Mouse (Mus musculus) cerebellum, postnatal 10 days (tissue): ENCODE data around the gene Pex5.
A peak's percentile ranks its signal among the peaks of the same experiment; 100 is the strongest.
"Not testable (repeated sequence)": the region's sequence is repeated elsewhere in the genome, so short reads cannot be mapped to it uniquely, and the experiment has no call there.

Experiments used
- DNase-seq, 2 experiments: peaks; one replicate each; pipeline ENCODE4 v3.0.0; 2021; ENCODE audit warnings: mixed read lengths in 2 of 2

Gene Pex5

DNA sequence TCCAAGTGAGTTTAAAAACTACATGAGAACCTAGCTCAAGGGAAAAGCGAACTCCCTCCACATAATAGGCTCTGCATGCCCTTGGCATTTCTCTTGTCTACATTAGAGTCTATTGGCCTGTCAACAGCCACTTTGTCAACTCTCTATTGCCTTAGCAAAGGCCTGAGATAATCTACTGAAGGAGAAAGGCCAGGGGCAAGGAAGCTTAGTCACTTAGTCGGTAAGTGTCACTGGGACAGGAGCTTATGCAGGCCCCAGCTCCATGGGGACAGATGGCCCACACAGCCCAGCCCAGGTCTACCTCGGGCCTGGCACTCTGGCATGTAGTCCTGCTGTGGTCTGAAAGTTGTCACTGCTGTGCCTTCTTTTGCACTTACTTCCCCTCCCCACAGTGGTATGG, 11.7 kb upstream of the Pex5 start:
- DNase-seq: no peak

DNA sequence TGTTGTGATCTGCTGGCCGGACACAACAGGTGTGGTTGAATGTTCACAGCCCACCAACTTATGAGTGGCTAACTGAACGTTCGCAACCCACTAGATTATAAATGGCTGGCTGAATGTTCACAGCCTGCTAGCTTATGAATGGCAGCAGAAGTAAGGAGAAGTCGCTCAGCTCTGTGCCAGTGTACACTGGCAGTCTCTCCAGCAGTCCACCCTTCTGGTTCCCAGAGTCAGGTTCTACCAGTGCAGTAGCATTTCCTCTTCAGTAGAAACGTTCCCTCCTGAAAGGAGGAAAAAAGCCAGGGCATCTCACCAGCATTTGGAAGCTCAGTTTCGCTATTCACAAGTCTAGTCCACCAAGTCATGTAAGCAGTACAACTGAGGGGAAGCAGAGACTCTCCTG, 10.7 kb upstream of the Pex5 start:
- no peak for DNase-seq

DNA sequence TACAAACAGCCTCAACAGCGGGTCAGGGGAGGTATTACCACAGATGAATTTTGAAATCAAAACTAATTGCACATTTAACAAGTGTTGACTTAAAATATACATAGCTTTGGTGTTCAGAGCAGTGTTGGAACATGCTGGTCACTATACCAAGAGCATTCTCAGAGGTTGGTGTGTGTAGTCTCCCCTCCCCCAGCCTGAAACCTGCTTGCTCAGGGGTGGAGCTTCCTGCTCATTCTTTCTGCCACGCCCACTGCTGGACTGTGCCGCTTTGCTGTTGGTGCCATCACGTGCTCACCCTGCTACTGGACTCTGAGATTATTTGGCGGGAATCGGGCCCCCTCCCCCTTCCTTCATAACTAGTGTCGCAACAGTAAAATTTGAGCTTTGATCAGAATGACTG, 10.2 kb upstream of the Pex5 start:
- not testable (repeated sequence) for DNase-seq

DNA sequence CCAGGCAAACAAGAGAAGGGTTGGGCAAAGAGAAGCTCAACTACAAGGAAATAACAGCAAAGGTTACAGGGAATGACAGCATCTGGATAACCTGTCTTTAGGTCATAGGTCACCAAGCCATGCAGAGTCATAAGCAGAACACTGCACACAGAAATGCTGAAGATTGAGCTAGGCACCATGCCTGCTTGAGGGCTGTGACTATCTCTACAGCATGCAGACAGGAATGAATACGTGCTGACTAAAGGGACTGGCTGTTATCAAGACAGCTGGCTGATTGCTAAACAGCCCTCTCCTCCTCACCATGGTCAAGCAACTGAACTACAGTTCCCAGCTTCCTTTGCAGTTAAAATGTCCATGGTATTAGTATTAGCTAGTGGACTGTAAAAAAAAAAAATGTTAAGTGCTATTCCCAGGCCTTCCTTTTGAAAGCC, 9.2 kb upstream of the Pex5 start:
- no peak for DNase-seq

- no peak for DNase-seq
These were observed 3.8 kb upstream of the Pex5 start for GRCm38 (mm10) chr6:124418686-124419085.

DNA sequence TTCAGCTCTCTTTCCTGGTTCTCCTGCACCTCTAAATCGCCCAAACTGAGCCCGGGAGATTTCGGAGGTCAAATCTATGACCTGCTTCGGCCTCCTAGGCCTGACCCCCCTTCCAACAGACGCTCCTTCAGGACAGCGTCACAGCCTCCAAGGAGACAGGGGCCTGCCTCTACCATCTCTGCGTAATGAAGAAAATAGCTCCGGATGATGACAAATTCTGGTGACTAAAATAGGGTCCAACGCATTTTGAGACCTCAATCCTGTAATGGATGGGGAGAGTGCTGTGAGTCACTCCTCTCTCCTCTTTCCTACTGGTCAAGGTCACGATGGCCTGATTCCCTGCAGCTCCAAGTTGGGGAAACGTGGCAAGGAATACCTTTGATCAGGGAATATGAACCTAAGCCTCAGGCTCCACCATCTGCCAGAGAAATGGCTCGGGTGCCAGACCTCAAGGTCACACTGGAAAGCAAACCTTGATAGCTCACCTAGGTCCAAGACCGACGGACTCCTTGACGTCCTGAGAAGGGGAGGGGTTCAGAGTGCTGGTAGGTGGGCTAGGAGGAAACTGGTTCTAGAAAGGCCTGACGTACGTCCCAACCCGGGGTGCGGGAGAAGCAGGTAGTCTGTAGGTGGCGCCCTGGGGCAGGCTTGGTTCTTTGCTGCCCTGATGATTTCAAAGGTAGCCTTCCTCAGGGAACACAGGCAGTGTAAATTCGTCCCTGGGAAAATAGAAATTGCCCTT, 651 bp upstream of the Pex5 start:
- peak; percentile 91 to 95 for DNase-seq

GRCm38 (mm10) chr6:124414150-124414926, 529 bp downstream of the Pex5 start:
- peak; percentile 76 to 81 for DNase-seq

GRCm38 (mm10) chr6:124413770-124414149, 1.1 kb downstream of the Pex5 start:
- no peak for DNase-seq

DNA sequence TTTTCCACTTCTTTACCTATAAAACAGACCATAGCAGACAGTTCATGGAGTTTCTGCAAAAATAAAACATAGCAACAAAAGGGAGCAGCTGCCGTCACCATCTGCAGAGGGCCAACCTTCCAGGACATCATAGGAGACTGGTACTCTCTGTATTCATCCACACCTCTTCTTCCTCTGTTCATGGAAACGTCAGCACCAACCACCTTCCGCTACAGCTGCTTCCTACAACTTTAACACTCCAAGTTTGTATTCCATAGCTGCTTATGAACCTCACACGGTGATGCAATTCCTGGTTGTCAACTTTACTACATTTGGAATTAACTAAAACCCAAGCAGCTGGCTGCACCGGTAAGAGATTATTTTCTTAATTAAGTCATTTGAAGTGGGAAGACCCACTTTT, 6.5 kb downstream of the Pex5 start:
- DNase-seq: no peak

GRCm38 (mm10) chr6:124407180-124407579, 7.7 kb downstream of the Pex5 start:
- no peak for DNase-seq

DNA sequence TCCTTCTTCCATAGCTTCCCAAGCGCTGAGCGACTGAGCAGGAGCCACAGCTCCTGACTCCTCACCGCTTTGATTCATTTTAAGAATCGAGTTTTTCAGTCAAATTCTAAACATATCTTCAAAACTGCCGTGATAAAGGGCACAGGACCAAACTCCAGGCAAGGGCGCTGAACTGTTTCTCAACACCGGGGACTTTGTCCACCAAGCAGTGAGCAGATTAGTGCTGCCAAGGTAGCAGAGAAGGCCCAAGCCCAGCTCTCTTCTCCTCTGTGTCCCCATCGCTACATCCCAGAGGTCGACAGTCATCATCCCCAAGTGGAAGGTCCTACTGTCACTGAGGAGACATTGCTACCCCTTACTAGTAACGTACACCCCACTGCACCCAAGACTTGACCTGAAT, 8.5 kb downstream of the Pex5 start:
- no peak for DNase-seq

DNA sequence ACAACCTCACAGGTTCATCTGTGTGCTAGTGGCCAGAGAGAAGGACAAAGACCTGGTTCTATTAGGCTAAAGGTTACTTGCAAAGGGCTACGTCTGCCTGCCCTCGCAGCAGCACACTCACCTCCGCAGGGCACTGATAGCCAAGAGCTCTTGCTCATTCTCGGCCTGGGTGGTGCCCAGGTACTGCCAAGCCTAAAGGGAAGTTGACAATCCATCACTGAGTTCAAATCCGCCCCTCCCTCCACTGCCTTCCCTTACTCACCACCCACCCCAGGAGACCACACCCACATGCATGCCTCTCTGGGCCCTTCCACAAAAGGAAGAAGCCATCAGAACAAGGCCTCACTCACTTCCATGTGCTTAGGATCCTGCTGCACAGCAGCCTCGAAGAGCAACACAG, 15.1 kb downstream of the Pex5 start:
- no peak for DNase-seq

DNA sequence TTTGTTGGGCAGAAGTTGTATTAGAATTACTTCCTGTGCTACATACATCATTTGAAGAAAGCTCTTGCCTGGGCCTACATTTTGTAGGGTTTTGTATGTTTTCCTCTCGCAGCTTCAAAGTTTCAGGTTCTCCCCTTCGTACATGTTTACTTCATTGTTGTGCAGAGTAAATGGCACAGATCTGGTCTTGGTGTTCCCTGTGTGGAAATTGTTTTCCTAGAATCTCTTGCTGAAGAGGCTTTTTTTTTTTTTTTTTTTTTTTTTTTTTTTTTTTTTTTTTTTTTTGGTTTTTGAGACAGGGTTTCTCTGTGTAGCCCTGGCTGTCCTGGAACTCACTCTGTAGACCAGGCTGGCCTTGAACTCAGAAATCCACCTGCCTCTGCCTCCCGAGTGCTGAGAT, 19.9 kb downstream of the Pex5 start:
- not testable (repeated sequence) for DNase-seq

GRCm38 (mm10) chr6:124380142-124380541, 34.7 kb downstream of the Pex5 start:
- DNase-seq: no peak

DNA sequence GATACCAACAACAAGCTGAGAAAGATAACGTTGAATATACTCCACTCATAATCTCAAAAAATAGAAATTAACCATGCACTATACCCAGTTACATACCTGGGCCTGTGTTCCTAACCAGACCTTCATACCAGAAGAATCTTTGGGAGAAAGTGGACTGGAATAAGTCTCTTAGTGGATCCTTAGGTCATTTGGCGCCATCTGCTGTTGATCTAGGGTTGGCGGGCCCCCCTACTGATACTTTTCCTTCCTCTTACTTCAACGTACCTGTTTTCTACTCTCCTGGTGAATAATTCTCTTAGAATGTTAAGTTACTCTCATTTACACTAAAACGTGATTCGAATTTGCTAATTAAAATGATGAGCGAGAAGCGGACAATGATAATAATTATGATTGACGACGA, 35.5 kb downstream of the Pex5 start:
- DNase-seq: peak; percentile 78 to 83

GRCm38 (mm10) chr6:124377494-124378255, 37.2 kb downstream of the Pex5 start:
- DNase-seq: no peak

GRCm38 (mm10) chr6:124376311-124376710, 38.6 kb downstream of the Pex5 start:
- DNase-seq: no peak

GRCm38 (mm10) chr6:124375435-124375884, 39.4 kb downstream of the Pex5 start:
- DNase-seq: no peak

- no peak for DNase-seq
These were observed 40.2 kb downstream of the Pex5 start for GRCm38 (mm10) chr6:124374683-124375082.

DNA sequence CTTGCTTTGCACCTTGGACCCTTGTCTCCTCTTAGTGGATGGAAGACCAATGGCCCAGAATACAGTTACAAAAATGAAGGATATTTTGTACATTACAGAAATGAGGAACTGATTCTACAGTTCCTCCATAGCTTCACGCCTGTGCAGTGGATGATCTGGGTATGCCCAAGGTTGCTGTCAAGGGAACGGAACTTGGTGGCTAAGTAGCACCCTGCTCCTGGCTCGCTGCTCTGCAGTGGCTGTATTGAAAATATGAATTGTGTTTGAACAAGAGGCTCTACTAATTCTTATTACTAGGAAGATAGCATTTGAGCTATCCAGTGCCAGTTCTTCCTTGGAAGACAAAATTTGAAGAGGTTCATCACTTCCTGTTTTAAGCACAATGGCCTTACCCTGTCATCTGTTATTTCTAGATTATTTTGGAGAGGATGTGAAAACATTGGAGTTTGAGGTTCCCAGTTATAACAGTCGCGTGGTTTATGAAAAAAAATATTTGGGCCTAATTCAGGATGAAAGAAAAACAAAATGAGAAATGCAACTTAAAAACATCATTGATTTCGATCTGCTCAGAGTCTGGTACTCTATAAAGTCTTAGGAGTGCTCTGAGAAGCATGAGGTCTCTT, 41.2 kb downstream of the Pex5 start:
- DNase-seq: no peak

DNA sequence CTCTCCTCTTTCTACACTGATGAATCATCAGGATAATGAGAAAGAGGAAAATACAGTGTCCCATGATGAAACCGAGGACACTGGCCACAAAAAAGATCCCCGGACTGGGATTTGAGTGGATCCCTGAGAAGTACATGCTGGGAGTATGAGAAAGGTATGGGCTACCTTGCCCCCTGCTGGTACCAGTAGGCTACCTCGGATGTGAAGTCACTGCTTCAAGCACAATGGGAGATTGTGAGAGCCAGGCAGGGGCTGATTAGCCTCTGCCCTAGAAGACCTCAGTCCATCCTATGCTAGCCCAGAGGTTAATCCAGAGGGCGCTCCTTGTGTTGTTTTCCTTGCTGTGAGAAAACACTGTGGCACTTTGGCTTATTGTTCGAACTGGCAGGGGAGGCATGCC, 50.5 kb downstream of the Pex5 start:
- no peak for DNase-seq

DNA sequence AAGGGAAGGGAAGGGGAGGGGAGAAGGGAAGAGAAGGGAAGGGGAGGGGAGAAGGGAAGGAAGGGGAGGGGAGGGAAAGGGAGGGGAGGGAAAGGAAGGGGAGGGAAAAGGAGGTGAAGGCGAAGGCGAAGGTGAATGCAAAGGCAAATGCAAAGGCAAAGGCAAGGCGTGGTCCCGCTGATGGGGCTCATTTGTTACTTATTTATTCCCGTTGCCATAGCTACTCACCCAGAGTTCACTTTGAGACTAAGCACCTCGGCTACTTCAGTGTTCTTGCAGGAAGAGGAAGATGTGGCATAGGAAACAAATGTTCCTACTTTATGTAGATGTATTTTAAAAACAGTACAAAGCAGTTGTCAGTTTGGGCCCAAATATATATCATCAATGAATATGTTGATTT, 54.3 kb downstream of the Pex5 start:
- no peak for DNase-seq

DNA sequence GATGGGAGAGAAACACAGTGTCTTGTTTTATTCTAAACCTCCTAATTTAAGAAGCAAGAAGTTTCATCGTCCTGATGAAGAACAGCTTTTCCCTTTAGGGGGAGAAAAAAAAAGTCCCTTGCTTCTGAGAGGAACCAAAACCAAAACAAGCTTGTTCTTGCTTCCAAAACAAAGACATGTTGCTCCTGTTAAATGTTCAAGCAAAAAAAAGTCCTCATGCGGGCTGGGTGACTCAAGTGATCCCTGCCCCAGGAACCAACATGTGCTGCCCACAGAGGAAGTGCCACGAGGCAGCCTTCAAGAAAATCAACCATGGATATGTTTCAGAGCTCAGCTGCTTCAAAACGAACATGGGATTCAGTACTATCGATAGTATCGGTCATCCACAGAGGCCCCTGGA, 55.9 kb downstream of the Pex5 start:
- no peak for DNase-seq
